Mouse (Mus musculus): ENCODE results near the gene Fam81a. TPM values are rescaled to one million over a fixed set of nuclear protein-coding genes. Genes with fewer than 3 reads are reported as not detected.
A peak's percentile ranks its signal among the peaks of the same experiment; 100 is the strongest.

Fam81a gene
- polyA plus RNA-seq, 1 experiment from 2014 or later: 6.3 TPM

GRCm38 (mm10) chr9:70145426-70145825, 3.1 kb upstream of the Fam81a start:
- H3K36me3 ChIP-seq (ENCODE audit: control insufficient read depth, insufficient read depth, low read length): no peaks in the 10 kb centered on the region
- ATAC-seq (ENCODE audit: low FRiP score): no peak
- H3K4me2 ChIP-seq (replicated peaks; ENCODE audit: low read depth, low read length): no peak overlapping the region
- no peaks in the 10 kb centered on the region for H3K9me3 ChIP-seq (ENCODE audit: control insufficient read depth, low read length)
- whole genome bisulfite sequencing: 87% methylated on average over 4 of the region's 4 CpGs
- H3K27me3 ChIP-seq (ENCODE audit: control insufficient read depth, insufficient read depth, low read length): peaks cover 4% of the 10 kb centered on the region; the same call in 1 of the 2 replicates
- H3K4me1 ChIP-seq (replicated peaks; ENCODE audit: control insufficient read depth, insufficient read depth, low read length): no peaks in the 10 kb centered on the region; the same call in 1 of the 2 replicates
- H3K27ac ChIP-seq (ENCODE audit: low read depth, low read length): no peak overlapping the region
- no peak for DNase-seq (ENCODE audit: low spot score)
- no peak overlapping the region for H3K9ac ChIP-seq (ENCODE audit: low read depth, low read length)
- no peak overlapping the region for H3K4me3 ChIP-seq (ENCODE audit: low read depth, low read length)

DNA sequence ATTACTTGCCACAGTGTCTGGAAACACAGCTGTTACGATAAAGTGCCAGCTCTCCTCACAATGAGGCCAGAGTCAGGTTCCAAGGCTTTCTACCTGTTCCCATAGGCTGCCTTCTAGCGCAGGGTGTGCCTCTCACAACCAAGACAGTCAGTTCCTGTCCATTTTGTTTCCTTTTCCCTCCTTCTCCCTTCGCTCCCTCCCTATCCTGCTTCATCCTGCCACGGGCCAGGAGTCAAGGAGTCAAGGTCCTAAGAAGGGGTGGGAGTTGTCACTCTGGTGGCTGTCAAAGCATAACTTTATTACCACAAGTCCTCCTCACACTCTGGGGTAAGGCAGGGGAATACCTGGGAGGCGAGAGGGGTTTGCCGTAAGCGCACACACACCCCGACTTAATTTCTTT, 966 bp upstream of the Fam81a start:
- H3K4me2 ChIP-seq (replicated peaks; ENCODE audit: low read depth, low read length): no peak overlapping the region
- H3K4me1 ChIP-seq (replicated peaks; ENCODE audit: control insufficient read depth, insufficient read depth, low read length): no peaks in the 10 kb centered on the region; the same call in 1 of the 2 replicates
- H3K9ac ChIP-seq (ENCODE audit: low read depth, low read length): no peak overlapping the region
- no peak overlapping the region for H3K27ac ChIP-seq (ENCODE audit: low read depth, low read length)
- no peaks in the 10 kb centered on the region for H3K36me3 ChIP-seq (ENCODE audit: control insufficient read depth, insufficient read depth, low read length)
- H3K9me3 ChIP-seq (ENCODE audit: control insufficient read depth, low read length): no peaks in the 10 kb centered on the region
- 76% methylated on average over 8 of the region's 8 CpGs for WGBS
- H3K27me3 ChIP-seq (ENCODE audit: control insufficient read depth, insufficient read depth, low read length): peaks cover 4% of the 10 kb centered on the region; the same call in 1 of the 2 replicates
- ATAC-seq (ENCODE audit: low FRiP score) (no peak), DNase-seq (ENCODE audit: low spot score) (no peak)
- H3K4me3 ChIP-seq (ENCODE audit: low read depth, low read length): no peak overlapping the region

GRCm38 (mm10) chr9:70141885-70142326, 454 bp downstream of the Fam81a start:
- 4% methylated on average over 11 of the region's 11 CpGs for WGBS
- ATAC-seq (ENCODE audit: low FRiP score): no peak
- H3K9me3 ChIP-seq (ENCODE audit: control insufficient read depth, low read length): no peaks in the 10 kb centered on the region
- H3K4me3 ChIP-seq (ENCODE audit: low read depth, low read length): peak overlapping the region; percentile 65
- peaks cover 4% of the 10 kb centered on the region; the same call in 1 of the 2 replicates for H3K27me3 ChIP-seq (ENCODE audit: control insufficient read depth, insufficient read depth, low read length)
- peak overlapping the region; percentile 59; the same call in 1 of the 2 replicates for H3K9ac ChIP-seq (ENCODE audit: low read depth, low read length)
- no peaks in the 10 kb centered on the region for H3K36me3 ChIP-seq (ENCODE audit: control insufficient read depth, insufficient read depth, low read length)
- DNase-seq (ENCODE audit: low spot score): peak; percentile 24
- H3K27ac ChIP-seq (ENCODE audit: low read depth, low read length): no peak overlapping the region
- no peaks in the 10 kb centered on the region; the same call in 1 of the 2 replicates for H3K4me1 ChIP-seq (replicated peaks; ENCODE audit: control insufficient read depth, insufficient read depth, low read length)
- peak overlapping the region; percentile 95 for H3K4me2 ChIP-seq (replicated peaks; ENCODE audit: low read depth, low read length)

GRCm38 (mm10) chr9:70140871-70141796, 1.2 kb downstream of the Fam81a start:
- Histone ChIP-seq H3K9ac (ENCODE audit: low read depth, low read length) (peak overlapping the region; percentile 59), H3K36me3 (ENCODE audit: control insufficient read depth, insufficient read depth, low read length) (no peaks in the 10 kb centered on the region), H3K4me2 (replicated peaks; ENCODE audit: low read depth, low read length) (peak overlapping the region; percentile 95), H3K27ac (ENCODE audit: low read depth, low read length) (no peak overlapping the region), H3K27me3 (ENCODE audit: control insufficient read depth, insufficient read depth, low read length) (peaks cover 4% of the 10 kb centered on the region; the same call in 1 of the 2 replicates), H3K9me3 (ENCODE audit: control insufficient read depth, low read length) (no peaks in the 10 kb centered on the region), H3K4me3 (ENCODE audit: low read depth, low read length) (peak overlapping the region; percentile 65), H3K4me1 (replicated peaks; ENCODE audit: control insufficient read depth, insufficient read depth, low read length) (no peaks in the 10 kb centered on the region; the same call in 1 of the 2 replicates)
- DNase-seq (ENCODE audit: low spot score) (peak; percentile 75), ATAC-seq (ENCODE audit: low FRiP score) (peak; percentile 76)
- WGBS: under 1% methylated on average over 62 of the region's 87 CpGs

DNA sequence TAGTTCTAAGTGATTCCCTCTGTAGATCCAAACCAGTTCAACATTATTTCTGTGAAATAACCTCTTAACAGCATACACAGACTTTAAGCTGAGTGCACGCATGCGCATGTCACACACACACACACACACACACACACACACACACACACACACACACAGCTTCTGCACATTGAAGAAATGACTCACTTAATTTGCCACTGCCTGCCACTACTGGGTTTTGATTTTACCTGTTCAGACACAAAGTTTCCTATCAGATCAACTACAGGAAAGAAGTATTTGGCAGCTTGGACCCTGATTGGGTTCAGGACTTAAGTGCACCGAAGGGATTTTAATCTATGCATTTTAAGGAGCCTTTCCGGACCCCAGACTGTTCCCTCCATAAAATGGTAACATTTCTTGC, 2.0 kb downstream of the Fam81a start:
- no peaks in the 10 kb centered on the region; the same call in 1 of the 2 replicates for H3K4me1 ChIP-seq (replicated peaks; ENCODE audit: control insufficient read depth, insufficient read depth, low read length)
- 60% methylated on average over 4 of the region's 4 CpGs for WGBS
- ATAC-seq (ENCODE audit: low FRiP score) (no peak), DNase-seq (ENCODE audit: low spot score) (no peak)
- 0 out of 2 replicates have a peak overlapping the region, but pooled peaks have one; percentile 59 for H3K9ac ChIP-seq (ENCODE audit: low read depth, low read length)
- peak overlapping the region; percentile 95 for H3K4me2 ChIP-seq (replicated peaks; ENCODE audit: low read depth, low read length)
- H3K36me3 ChIP-seq (ENCODE audit: control insufficient read depth, insufficient read depth, low read length): no peaks in the 10 kb centered on the region
- H3K27ac ChIP-seq (ENCODE audit: low read depth, low read length): no peak overlapping the region
- no peaks in the 10 kb centered on the region for H3K9me3 ChIP-seq (ENCODE audit: control insufficient read depth, low read length)
- peak overlapping the region; percentile 65 for H3K4me3 ChIP-seq (ENCODE audit: low read depth, low read length)
- H3K27me3 ChIP-seq (ENCODE audit: control insufficient read depth, insufficient read depth, low read length): peaks cover 4% of the 10 kb centered on the region; the same call in 1 of the 2 replicates

- Histone ChIP-seq H3K9me3 (ENCODE audit: control insufficient read depth, low read length) (no peaks in the 10 kb centered on the region), H3K36me3 (ENCODE audit: control insufficient read depth, insufficient read depth, low read length) (no peaks in the 10 kb centered on the region), H3K27me3 (ENCODE audit: control insufficient read depth, insufficient read depth, low read length) (peaks cover 4% of the 10 kb centered on the region; the same call in 1 of the 2 replicates), H3K27ac (ENCODE audit: low read depth, low read length) (no peak overlapping the region), H3K4me1 (replicated peaks; ENCODE audit: control insufficient read depth, insufficient read depth, low read length) (no peaks in the 10 kb centered on the region; the same call in 1 of the 2 replicates), H3K4me3 (ENCODE audit: low read depth, low read length) (no peak overlapping the region), H3K9ac (ENCODE audit: low read depth, low read length) (no peak overlapping the region), H3K4me2 (replicated peaks; ENCODE audit: low read depth, low read length) (no peak overlapping the region)
- WGBS: 46% methylated on average over 7 of the region's 7 CpGs
- peak; percentile 14 for DNase-seq (ENCODE audit: low spot score)
- no peak for ATAC-seq (ENCODE audit: low FRiP score)
Measured at GRCm38 (mm10) chr9:70139331-70139885, 3.0 kb downstream of the Fam81a start.

GRCm38 (mm10) chr9:70138511-70138910, 3.8 kb downstream of the Fam81a start:
- Histone ChIP-seq H3K4me3 (ENCODE audit: low read depth, low read length) (no peak overlapping the region), H3K27me3 (ENCODE audit: control insufficient read depth, insufficient read depth, low read length) (peaks cover 4% of the 10 kb centered on the region; the same call in 1 of the 2 replicates), H3K4me1 (replicated peaks; ENCODE audit: control insufficient read depth, insufficient read depth, low read length) (no peaks in the 10 kb centered on the region; the same call in 1 of the 2 replicates), H3K27ac (ENCODE audit: low read depth, low read length) (no peak overlapping the region), H3K36me3 (ENCODE audit: control insufficient read depth, insufficient read depth, low read length) (no peaks in the 10 kb centered on the region), H3K4me2 (replicated peaks; ENCODE audit: low read depth, low read length) (no peak overlapping the region), H3K9ac (ENCODE audit: low read depth, low read length) (no peak overlapping the region), H3K9me3 (ENCODE audit: control insufficient read depth, low read length) (no peaks in the 10 kb centered on the region)
- DNase-seq (ENCODE audit: low spot score): no peak
- ATAC-seq (ENCODE audit: low FRiP score): no peak
- 28% methylated on average over 7 of the region's 7 CpGs for WGBS

DNA sequence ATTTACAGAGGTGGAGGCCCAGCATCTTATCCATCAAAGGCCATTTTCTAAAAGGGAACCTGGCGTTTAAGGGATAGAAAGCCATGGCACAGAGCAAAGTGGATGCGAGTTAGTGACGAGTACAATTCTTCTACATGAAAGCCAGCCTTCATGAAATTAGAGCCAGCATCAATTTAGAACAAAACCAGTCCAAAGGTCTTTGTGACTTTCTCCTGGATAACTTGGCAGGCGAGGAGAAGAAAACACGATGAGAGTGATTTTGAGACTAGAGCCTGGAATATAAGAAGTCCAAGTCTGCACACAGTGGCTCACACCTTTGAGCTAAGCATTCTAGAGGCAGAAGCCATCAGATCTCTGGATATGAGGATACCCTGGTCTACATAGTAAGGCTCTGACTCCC, 4.4 kb downstream of the Fam81a start:
- ATAC-seq (ENCODE audit: low FRiP score): no peak
- H3K27me3 ChIP-seq (ENCODE audit: control insufficient read depth, insufficient read depth, low read length): peaks cover 4% of the 10 kb centered on the region; the same call in 1 of the 2 replicates
- no peaks in the 10 kb centered on the region for H3K36me3 ChIP-seq (ENCODE audit: control insufficient read depth, insufficient read depth, low read length)
- WGBS: 79% methylated on average over 5 of the region's 5 CpGs
- H3K4me3 ChIP-seq (ENCODE audit: low read depth, low read length): no peak overlapping the region
- no peak for DNase-seq (ENCODE audit: low spot score)
- H3K9me3 ChIP-seq (ENCODE audit: control insufficient read depth, low read length): no peaks in the 10 kb centered on the region
- no peak overlapping the region for H3K4me2 ChIP-seq (replicated peaks; ENCODE audit: low read depth, low read length)
- H3K27ac ChIP-seq (ENCODE audit: low read depth, low read length): no peak overlapping the region
- no peaks in the 10 kb centered on the region; the same call in 1 of the 2 replicates for H3K4me1 ChIP-seq (replicated peaks; ENCODE audit: control insufficient read depth, insufficient read depth, low read length)
- H3K9ac ChIP-seq (ENCODE audit: low read depth, low read length): no peak overlapping the region

All from hindbrain, embryonic 11.5 days (tissue).